Comparison of ENCODE assay signal across 7 mouse cellular contexts in genomic region chr12:110695676-110696171, GRCm38 (mm10). TPM values are rescaled to one million over a fixed set of nuclear protein-coding genes. Genes with fewer than 3 reads are reported as not detected.
DNase-seq lines count a peak whose midpoint lies in the region; ATAC-seq and TF ChIP-seq lines count a peak whose summit lies in the region.

No protein-coding gene starts in this region.

- TF ChIP-seq POLR2A in brain, embryonic 14.5 days (IDR thresholded peaks at IDR 0.05; ENCODE audit: borderline replicate concordance, extremely low read depth, insufficient read depth, insufficient read length, poor library complexity, severe bottlenecking): no peak

- H3K27ac ChIP-seq in neural tube, embryonic 14.5 days (ENCODE audit: low read depth, low read length): peak overlapping the region; percentile 98

- H3K4me2 ChIP-seq in neural tube, embryonic 14.5 days (ENCODE audit: low read depth, low read length): peak overlapping the region; percentile 56

- no peaks in the 10 kb centered on the region for H3K27me3 ChIP-seq in neural tube, embryonic 14.5 days (ENCODE audit: control insufficient read depth, insufficient read depth, low read length)

- H3K9me3 ChIP-seq in neural tube, embryonic 14.5 days (ENCODE audit: control insufficient read depth, low read length): no peaks in the 10 kb centered on the region

- H3K36me3 ChIP-seq in neural tube, embryonic 14.5 days (ENCODE audit: control insufficient read depth, insufficient read depth, low read length): peaks cover 27% of the 10 kb centered on the region

- intact Hi-C loops in heart, postnatal 10 days (cut with DNase I): no loop called here

- H3K4me3 ChIP-seq in neural tube, embryonic 14.5 days (ENCODE audit: low read depth, low read length): peak overlapping the region; percentile 99

- ATAC-seq in erythroid progenitor cell, adult 5-6 weeks (replicated peaks; ENCODE audit: low FRiP score, poor library complexity, severe bottlenecking): peak; percentile 40
- peak; percentile 72 for ATAC-seq in neural tube, embryonic 14.5 days (ENCODE audit: low read depth)

- no peak for TF ChIP-seq CTCF in brain, embryonic 14.5 days (IDR thresholded peaks at IDR 0.05; ENCODE audit: borderline replicate concordance, extremely low read depth, insufficient read depth, insufficient read length)

- H3K4me1 ChIP-seq in neural tube, embryonic 14.5 days (ENCODE audit: control insufficient read depth, insufficient read depth, low read length): peaks cover 10% of the 10 kb centered on the region

- under 1% methylated on average over 55 of the region's 55 CpGs for WGBS in neural tube, embryonic 14.5 days

- peak overlapping the region; percentile 98 for H3K9ac ChIP-seq in neural tube, embryonic 14.5 days (replicated peaks; ENCODE audit: low read depth, low read length)

- DNase-seq in NIH3T3 (ENCODE audit: low read depth): peak; percentile 70
- DNase-seq in brain, embryonic 14.5 days (ENCODE audit: low read depth): peak; percentile 76
- DNase-seq in heart, postnatal 10 days: peak; percentile 69 to 70
- DNase-seq in layer of hippocampus, adult 8-10 months (ENCODE audit: low spot score in 2 of 2): peak; percentile 51 to 67
- peak; percentile 50 to 53 for DNase-seq in lung, adult 18-20 months

RNA-seq across cellular contexts. Expression of gene Hsp90aa1, which starts 6.8 kb away (rescaled TPM):
- 436 and 488 TPM in 2 replicates for polyA plus RNA-seq in brain, embryonic 14.5 days (2012; rRNA removed)
- total RNA-seq in erythroid progenitor cell, adult 5-6 weeks (2015; ENCODE audit: low replicate concordance): 338 and 340 TPM in 2 replicates
- total RNA-seq in erythroid progenitor cell, adult 5-6 weeks (2017; ENCODE audit: low replicate concordance): 564 and 616 TPM in 2 replicates
- 100 to 1,000 TPM; 176 to 182 TPM for total RNA-seq in heart, postnatal 10 days (2021)
- 1,000 to 10,000 TPM in 2 of 4 experiments, 100 to 1,000 TPM in 2; 961 to 1,174 (median 991) TPM for total RNA-seq in layer of hippocampus, adult 8-10 months (2022)
- polyA plus RNA-seq in neural tube, embryonic 14.5 days (2014; fragmentation: Nextera tagmentation; extraction: Ambion mirVana): 1,424 and 1,546 TPM in 2 replicates

RNA-seq across cellular contexts. Expression of gene 1700001K19Rik, which starts 13.3 kb away (rescaled TPM):
- not detected in 2 replicates for polyA plus RNA-seq in brain, embryonic 14.5 days (2012; rRNA removed)
- not detected in 2 replicates for total RNA-seq in erythroid progenitor cell, adult 5-6 weeks (2015; ENCODE audit: low replicate concordance)
- total RNA-seq in erythroid progenitor cell, adult 5-6 weeks (2017; ENCODE audit: low replicate concordance): not detected in 2 replicates
- not detected for total RNA-seq in heart, postnatal 10 days (2021)
- total RNA-seq in layer of hippocampus, adult 8-10 months (2022): not detected
- polyA plus RNA-seq in neural tube, embryonic 14.5 days (2014; fragmentation: Nextera tagmentation; extraction: Ambion mirVana): 0.28 and 0.44 TPM in 2 replicates

RNA-seq across cellular contexts. Expression of gene Wdr20, which starts 42.0 kb away (rescaled TPM):
- 28.6 and 31.2 TPM in 2 replicates for polyA plus RNA-seq in brain, embryonic 14.5 days (2012; rRNA removed)
- total RNA-seq in erythroid progenitor cell, adult 5-6 weeks (2015; ENCODE audit: low replicate concordance): 32.3 and 35.3 TPM in 2 replicates
- total RNA-seq in erythroid progenitor cell, adult 5-6 weeks (2017; ENCODE audit: low replicate concordance): 43.7 and 56.5 TPM in 2 replicates
- 10 to 100 TPM; 29.0 to 34.0 TPM for total RNA-seq in heart, postnatal 10 days (2021)
- 10 to 100 TPM; 44.8 to 62.6 (median 50.4) TPM for total RNA-seq in layer of hippocampus, adult 8-10 months (2022)
- 26.9 and 27.7 TPM in 2 replicates for polyA plus RNA-seq in neural tube, embryonic 14.5 days (2014; fragmentation: Nextera tagmentation; extraction: Ambion mirVana)

Comparison
In these comparisons a context has a peak if more than half of its experiments do, and no peak if none do; other contexts are left out.
1. Peak in every context shown above with its lines: DNase-seq, ATAC-seq, H3K4me3 ChIP-seq and H3K27ac ChIP-seq.